Mouse (Mus musculus): ENCODE results near the gene Snn. TPM values are rescaled to one million over a fixed set of nuclear protein-coding genes. Genes with fewer than 3 reads are reported as not detected.

The Snn gene
- polyA plus RNA-seq, 3 experiments from 2014 or later, result 0.84 to 1.3 (median 1.1) TPM

- no peak for ATAC-seq
These were observed 26.3 kb downstream of the Snn start for GRCm38 (mm10) chr16:11086856-11087588.

- no peak for ATAC-seq
These were observed 30.3 kb downstream of the Snn start for GRCm38 (mm10) chr16:11090836-11091570.

GRCm38 (mm10) chr16:11092061-11092460 is 31.3 kb downstream of the Snn start:
- ATAC-seq, result no peak

- no peak for ATAC-seq
These were observed 31.8 kb downstream of the Snn start for GRCm38 (mm10) chr16:11092523-11092922.

- ATAC-seq, result no peak
These were observed 33.1 kb downstream of the Snn start for GRCm38 (mm10) chr16:11093717-11094386.

- no peak for ATAC-seq
These were observed 36.6 kb downstream of the Snn start for GRCm38 (mm10) chr16:11097301-11097700.

- no peak for ATAC-seq
These were observed 44.2 kb downstream of the Snn start for GRCm38 (mm10) chr16:11104905-11105304.

- no peak for ATAC-seq
These were observed 48.5 kb downstream of the Snn start for GRCm38 (mm10) chr16:11109198-11109740.

- ATAC-seq, result no peak
These were observed 61.9 kb downstream of the Snn start for GRCm38 (mm10) chr16:11122625-11123024.

GRCm38 (mm10) chr16:11124110-11124509 is 63.4 kb downstream of the Snn start:
- ATAC-seq, result no peak

Other genes starting within 250 kb of the Snn start
- gene Gm11172, start 248.0 kb upstream of the Snn start, polyA plus RNA-seq (2017; shearing (Covaris generic)), result not detected
- 1 to 10 TPM; 1.2 to 1.4 (median 1.2) TPM for gene Rmi2, start 225.9 kb upstream of the Snn start, polyA plus RNA-seq (2017; shearing (Covaris generic))
- 10 to 100 TPM; 29.9 to 99.4 (median 39.3) TPM for gene Litaf, start 5.2 kb downstream of the Snn start, polyA plus RNA-seq (2017; shearing (Covaris generic))
- gene Txndc11, start 73.7 kb downstream of the Snn start, polyA plus RNA-seq (2017; shearing (Covaris generic)), result 10 to 100 TPM in 1 of 3 experiments, 1 to 10 TPM in 2; 6.2 to 12.3 (median 9.7) TPM
- 100 to 1,000 TPM; 244 to 341 (median 268) TPM for gene Zc3h7a, start 115.4 kb downstream of the Snn start, polyA plus RNA-seq (2017; shearing (Covaris generic))
- 100 to 1,000 TPM; 169 to 217 (median 194) TPM for gene Rsl1d1, start 142.4 kb downstream of the Snn start, polyA plus RNA-seq (2017; shearing (Covaris generic))
- gene Gspt1, start 193.4 kb downstream of the Snn start, polyA plus RNA-seq (2017; shearing (Covaris generic)), result 10 to 100 TPM; 37.7 to 49.5 (median 44.7) TPM

All from inflammation-experienced regulatory T-cells, adult 6 months (primary cell).